Mouse (Mus musculus): ENCODE results near the gene Nek7. TPM values are rescaled to one million over a fixed set of nuclear protein-coding genes. Genes with fewer than 3 reads are reported as not detected.

Gene Nek7
- polyA plus RNA-seq, 1 experiment = 2.6 TPM

DNA sequence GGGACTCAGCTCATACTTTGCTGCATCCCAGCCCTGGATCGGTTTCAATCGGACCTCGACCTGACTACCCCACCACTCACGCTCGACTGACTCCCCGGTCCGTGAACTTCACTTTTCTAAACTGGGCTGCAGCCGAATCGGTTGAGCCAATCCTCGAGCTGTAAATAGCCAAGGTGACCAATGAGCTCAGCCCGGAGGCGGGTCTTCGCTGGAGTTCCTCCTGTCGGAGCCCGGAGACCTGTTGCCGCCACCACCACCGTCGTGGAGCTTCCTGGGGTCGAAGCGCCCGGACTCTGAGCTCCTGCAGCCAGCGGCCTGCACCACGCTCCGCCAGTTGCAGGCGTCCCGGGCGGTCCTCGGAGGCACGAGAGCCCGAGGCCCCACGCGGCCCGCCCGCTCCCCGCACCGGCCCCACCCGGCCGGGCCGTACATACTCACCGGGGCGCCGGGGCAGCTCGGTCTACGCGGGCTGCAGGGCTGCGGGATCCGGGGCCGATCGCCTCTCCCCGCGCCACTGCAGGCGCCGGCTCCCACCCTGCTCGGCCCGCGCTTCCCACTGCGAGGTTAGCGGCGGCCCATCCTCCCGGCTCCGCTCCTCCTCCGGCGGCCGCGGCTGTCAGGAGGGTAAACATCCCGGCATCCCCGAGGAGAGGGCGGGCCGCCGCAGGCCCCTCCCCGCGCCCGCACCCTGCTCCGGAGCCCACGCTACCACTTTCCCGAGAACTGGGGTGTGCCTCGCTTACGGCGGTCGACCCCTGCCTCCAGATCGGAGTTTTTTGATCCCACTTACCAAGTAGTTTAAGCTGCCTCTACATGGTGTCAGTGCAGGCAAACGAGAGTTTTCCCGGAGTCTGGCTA lies 598 bp downstream of the Nek7 start:
- WGBS = under 1% methylated on average over 82 of the region's 83 CpGs
- peak overlapping the region; percentile 93 for H3K4me3 ChIP-seq (ENCODE audit: low read depth, low read length)
- H3K4me1 ChIP-seq (ENCODE audit: control insufficient read depth, insufficient read depth, insufficient read length, low read length) = peaks cover 5% of the 10 kb centered on the region; the same call in 1 of the 2 replicates
- no peaks in the 10 kb centered on the region for H3K36me3 ChIP-seq (ENCODE audit: control insufficient read depth, insufficient read depth, low read length)
- no peaks in the 10 kb centered on the region for H3K27me3 ChIP-seq (ENCODE audit: control insufficient read depth, insufficient read depth, low read length)
- no peak for TF ChIP-seq CTCF (IDR thresholded peaks at IDR 0.05; ENCODE audit: extremely low read depth, insufficient read length, insufficient replicate concordance, low read depth, low read length)
- peak; percentile 61 for TF ChIP-seq POLR2A (IDR thresholded peaks at IDR 0.05; ENCODE audit: low read depth, low read length)
- H3K27ac ChIP-seq (ENCODE audit: insufficient read depth, low read depth, low read length) = peak overlapping the region; percentile 79

DNA sequence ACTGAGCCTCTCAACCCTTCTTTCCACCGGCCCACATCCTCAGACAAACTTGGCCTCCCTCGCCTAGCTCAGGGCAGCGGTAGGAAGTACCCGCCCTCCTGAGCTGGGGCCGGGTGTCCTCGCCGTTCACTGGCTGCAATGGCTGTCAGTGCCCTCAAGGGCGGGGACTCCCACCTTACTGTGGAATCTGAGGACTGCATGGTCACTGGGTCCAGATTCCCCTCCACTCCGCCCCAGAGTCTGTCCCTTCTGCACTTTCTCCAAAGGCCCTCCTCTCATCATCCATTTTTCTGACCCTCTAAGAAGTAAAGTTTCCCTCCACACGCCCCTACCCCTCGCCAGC lies 2.0 kb downstream of the Nek7 start:
- H3K27me3 ChIP-seq (ENCODE audit: control insufficient read depth, insufficient read depth, low read length) = no peaks in the 10 kb centered on the region
- WGBS = under 1% methylated on average over 11 of the region's 11 CpGs
- no peak for TF ChIP-seq CTCF (IDR thresholded peaks at IDR 0.05; ENCODE audit: extremely low read depth, insufficient read length, insufficient replicate concordance, low read depth, low read length)
- TF ChIP-seq POLR2A (IDR thresholded peaks at IDR 0.05; ENCODE audit: low read depth, low read length) = no peak
- H3K36me3 ChIP-seq (ENCODE audit: control insufficient read depth, insufficient read depth, low read length) = no peaks in the 10 kb centered on the region
- H3K27ac ChIP-seq (ENCODE audit: insufficient read depth, low read depth, low read length) = peak overlapping the region; percentile 50; the same call in 1 of the 2 replicates
- H3K4me3 ChIP-seq (ENCODE audit: low read depth, low read length) = peak overlapping the region; percentile 60
- H3K4me1 ChIP-seq (ENCODE audit: control insufficient read depth, insufficient read depth, insufficient read length, low read length) = peaks cover 5% of the 10 kb centered on the region; the same call in 1 of the 2 replicates

DNA sequence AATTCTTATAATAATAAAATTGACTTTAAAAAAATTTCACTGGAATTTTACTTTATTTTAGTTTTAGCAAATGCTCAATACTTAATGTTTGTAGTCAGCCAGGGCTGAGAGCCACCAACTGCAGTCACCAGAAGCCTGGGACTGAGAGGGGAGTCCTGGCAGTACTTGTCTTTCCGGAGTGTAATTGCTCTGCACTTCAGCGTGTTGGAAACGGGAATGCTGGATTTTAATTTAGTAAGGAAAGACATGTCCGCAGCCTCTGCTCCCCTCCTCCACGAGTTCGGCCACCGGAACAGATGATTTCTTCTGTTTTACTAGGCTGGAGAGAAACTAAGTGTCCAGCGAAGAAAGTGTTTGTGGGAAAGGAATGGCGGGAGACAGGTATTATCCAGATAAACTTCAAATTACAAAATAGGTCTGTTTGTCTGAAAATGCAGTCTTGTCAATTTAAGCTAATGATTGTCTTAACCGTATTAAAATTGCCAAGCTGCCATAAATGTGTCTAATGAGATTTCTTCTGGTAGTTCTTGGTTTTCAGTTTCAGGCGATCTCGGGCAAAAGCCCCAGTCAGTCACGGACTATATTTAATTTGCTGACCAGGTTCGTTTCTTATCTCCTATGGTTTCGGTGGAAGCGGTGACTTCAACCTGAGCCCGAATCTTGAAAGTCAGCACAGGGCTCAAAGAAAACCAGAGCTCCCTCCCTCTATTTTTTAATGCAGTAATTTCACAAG lies 2.5 kb downstream of the Nek7 start:
- H3K4me1 ChIP-seq (ENCODE audit: control insufficient read depth, insufficient read depth, insufficient read length, low read length) = peaks cover 5% of the 10 kb centered on the region; the same call in 1 of the 2 replicates
- TF ChIP-seq CTCF (IDR thresholded peaks at IDR 0.05; ENCODE audit: extremely low read depth, insufficient read length, insufficient replicate concordance, low read depth, low read length) (no peak), POLR2A (IDR thresholded peaks at IDR 0.05; ENCODE audit: low read depth, low read length) (no peak)
- H3K36me3 ChIP-seq (ENCODE audit: control insufficient read depth, insufficient read depth, low read length) = no peaks in the 10 kb centered on the region
- no peaks in the 10 kb centered on the region for H3K27me3 ChIP-seq (ENCODE audit: control insufficient read depth, insufficient read depth, low read length)
- peak overlapping the region; percentile 60 for H3K4me3 ChIP-seq (ENCODE audit: low read depth, low read length)
- H3K27ac ChIP-seq (ENCODE audit: insufficient read depth, low read depth, low read length) = no peak overlapping the region
- WGBS = 16% methylated on average over 17 of the region's 17 CpGs

DNA sequence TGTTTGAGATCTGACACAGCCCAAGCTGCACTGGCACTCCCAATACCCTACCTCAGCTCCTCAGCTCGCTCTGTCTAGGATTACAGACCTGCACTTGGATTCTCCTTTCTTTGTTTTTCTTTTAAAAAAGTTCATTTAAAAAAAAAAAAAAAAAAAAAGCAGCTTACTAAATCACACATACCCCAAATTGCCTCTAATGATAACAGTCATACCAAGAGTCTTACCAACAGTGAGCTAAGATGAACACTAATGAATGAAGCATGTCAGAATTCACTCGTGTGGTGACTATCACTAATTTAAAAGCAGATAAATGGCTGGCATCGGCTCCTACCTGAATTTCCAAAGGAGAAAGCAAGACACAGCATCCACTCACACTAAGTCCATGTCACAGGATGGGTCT lies 4.6 kb downstream of the Nek7 start:
- peak overlapping the region; percentile 54 for H3K27ac ChIP-seq (ENCODE audit: insufficient read depth, low read depth, low read length)
- H3K27me3 ChIP-seq (ENCODE audit: control insufficient read depth, insufficient read depth, low read length) = no peaks in the 10 kb centered on the region
- peaks cover 5% of the 10 kb centered on the region; the same call in 1 of the 2 replicates for H3K4me1 ChIP-seq (ENCODE audit: control insufficient read depth, insufficient read depth, insufficient read length, low read length)
- no peaks in the 10 kb centered on the region for H3K36me3 ChIP-seq (ENCODE audit: control insufficient read depth, insufficient read depth, low read length)
- no peak for TF ChIP-seq CTCF (IDR thresholded peaks at IDR 0.05; ENCODE audit: extremely low read depth, insufficient read length, insufficient replicate concordance, low read depth, low read length)
- TF ChIP-seq POLR2A (IDR thresholded peaks at IDR 0.05; ENCODE audit: low read depth, low read length) = no peak
- 86% methylated on average over 3 of the region's 3 CpGs for WGBS
- no peak overlapping the region for H3K4me3 ChIP-seq (ENCODE audit: low read depth, low read length)

DNA sequence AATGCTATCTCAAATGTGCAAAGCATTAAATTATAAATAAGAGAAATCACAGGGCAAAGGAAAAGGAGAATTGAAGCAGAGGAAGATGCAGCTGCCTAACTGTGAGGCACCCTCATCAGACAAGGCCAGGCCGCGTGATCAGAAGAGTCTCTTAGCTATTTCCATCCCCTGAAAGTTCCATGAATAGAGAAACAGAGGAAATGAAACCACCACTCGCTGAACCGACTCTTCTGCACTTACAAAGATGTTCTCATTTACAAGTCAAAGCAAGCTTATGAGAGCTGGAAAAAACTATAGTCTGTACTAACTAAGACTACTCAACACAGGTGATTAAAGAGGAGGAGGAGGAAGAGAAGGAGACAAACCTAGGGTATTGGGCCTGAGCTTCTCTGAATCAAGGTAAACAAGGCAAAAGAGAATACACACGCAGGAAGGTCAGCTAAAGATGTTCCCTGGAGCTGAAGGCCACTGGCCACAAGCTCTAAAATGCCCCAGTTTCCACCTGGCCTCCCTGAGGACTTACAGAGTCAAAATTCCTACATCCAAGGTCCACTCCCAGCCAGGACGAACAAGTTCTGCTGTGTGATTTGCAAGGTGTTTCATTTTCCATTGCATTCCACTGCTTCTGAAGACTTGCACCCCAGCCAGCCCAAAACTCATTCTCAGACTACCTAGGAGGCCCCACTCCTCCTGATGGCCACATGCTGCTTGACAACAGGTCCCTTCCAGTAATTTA lies 5.2 kb downstream of the Nek7 start:
- Histone ChIP-seq H3K27ac (ENCODE audit: insufficient read depth, low read depth, low read length) (peak overlapping the region; percentile 54), H3K27me3 (ENCODE audit: control insufficient read depth, insufficient read depth, low read length) (no peaks in the 10 kb centered on the region), H3K4me1 (ENCODE audit: control insufficient read depth, insufficient read depth, insufficient read length, low read length) (peaks cover 5% of the 10 kb centered on the region; the same call in 1 of the 2 replicates), H3K4me3 (ENCODE audit: low read depth, low read length) (no peak overlapping the region), H3K36me3 (ENCODE audit: control insufficient read depth, insufficient read depth, low read length) (no peaks in the 10 kb centered on the region)
- no peak for TF ChIP-seq POLR2A (IDR thresholded peaks at IDR 0.05; ENCODE audit: low read depth, low read length)
- 77% methylated on average over 6 of the region's 6 CpGs for WGBS

DNA sequence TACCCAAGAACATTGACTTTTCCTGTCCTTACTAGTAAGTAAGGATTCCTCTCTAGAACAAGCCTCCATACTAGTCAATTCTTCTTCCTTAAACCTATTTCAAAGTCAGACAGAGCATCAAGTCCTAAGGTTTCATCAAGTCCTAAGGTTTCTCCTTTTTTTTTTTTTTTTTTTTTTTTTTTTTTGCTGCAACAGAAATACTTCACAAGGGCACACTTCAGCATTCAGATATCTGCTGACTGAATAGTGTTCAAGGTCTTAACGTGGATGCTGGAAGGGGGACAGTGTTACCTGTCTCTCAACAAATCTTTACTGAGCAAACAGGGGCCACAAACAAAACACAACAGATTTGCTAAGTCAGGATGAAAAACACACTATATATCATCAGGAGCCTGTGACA lies 7.8 kb downstream of the Nek7 start:
- no peaks in the 10 kb centered on the region for H3K27me3 ChIP-seq (ENCODE audit: control insufficient read depth, insufficient read depth, low read length)
- H3K4me3 ChIP-seq (ENCODE audit: low read depth, low read length) = no peak overlapping the region
- H3K36me3 ChIP-seq (ENCODE audit: control insufficient read depth, insufficient read depth, low read length) = no peaks in the 10 kb centered on the region
- H3K4me1 ChIP-seq (ENCODE audit: control insufficient read depth, insufficient read depth, insufficient read length, low read length) = peaks cover 6% of the 10 kb centered on the region
- TF ChIP-seq CTCF (IDR thresholded peaks at IDR 0.05; ENCODE audit: extremely low read depth, insufficient read length, insufficient replicate concordance, low read depth, low read length) = no peak
- TF ChIP-seq POLR2A (IDR thresholded peaks at IDR 0.05; ENCODE audit: low read depth, low read length) = no peak
- H3K27ac ChIP-seq (ENCODE audit: insufficient read depth, low read depth, low read length) = no peak overlapping the region
- WGBS = 76% methylated on average over 1 of the region's 1 CpGs

Data from small intestine, adult 2 months (tissue).